Mouse (Mus musculus) midbrain, embryonic 12.5 days (tissue): ENCODE results near the gene Cep350. TPM values are rescaled to one million over a fixed set of nuclear protein-coding genes. Genes with fewer than 3 reads are reported as not detected.

Experiments used
- ATAC-seq: fragments of 200-750 bp; cut with Nextera tagmentation; 2 replicates; pipeline ENCODE4 v1.8.0; 2017; ENCODE audit warnings: low read depth, moderate TSS enrichment, moderate library complexity; ENCODE audit not compliant: low FRiP score
- H3K27ac ChIP-seq: fragments of 300-500 bp; sonication (generic); replicated peaks from 2 replicates; pipeline ENCODE4 v1.5.1; 2016; ENCODE audit warnings: mild to moderate bottlenecking
- H3K27me3 ChIP-seq: fragments of 300-500 bp; sonication (generic); 2 replicates; pipeline ENCODE4 v1.6.1; 2016; ENCODE audit warnings: mild to moderate bottlenecking
- H3K36me3 ChIP-seq: fragments of 300-500 bp; sonication (generic); 2 replicates; pipeline ENCODE4 v1.6.1; 2016
- H3K4me1 ChIP-seq: fragments of 300-500 bp; sonication (generic); 2 replicates; pipeline ENCODE4 v1.6.1; 2016
- H3K4me2 ChIP-seq: fragments of 300-500 bp; sonication (generic); replicated peaks from 2 replicates; pipeline ENCODE4 v1.6.1; 2016; ENCODE audit warnings: mild to moderate bottlenecking, moderate library complexity
- H3K4me3 ChIP-seq: fragments of 300-500 bp; sonication (generic); 2 replicates; pipeline ENCODE4 v1.5.1; 2016; ENCODE audit warnings: mild to moderate bottlenecking
- H3K9ac ChIP-seq: fragments of 300-500 bp; sonication (generic); replicated peaks from 2 replicates; pipeline ENCODE4 v1.6.1; 2016; ENCODE audit warnings: mild to moderate bottlenecking, moderate library complexity
- H3K9me3 ChIP-seq: fragments of 300-500 bp; sonication (generic); 2 replicates; pipeline ENCODE4 v1.6.1; 2016; ENCODE audit warnings: mild to moderate bottlenecking
- WGBS: fragments of 180-500 bp; shearing (Covaris S2); methylation state at CpG from one replicate; pipeline ENCODE4 v1.1.7; 2016; 5-methylcytosine and 5-hydroxymethylcytosine counted together
- polyA plus RNA-seq: library from polyadenylated mRNA; unstranded; fragments of >200 nt; fragmentation: Nextera tagmentation; extraction: Ambion mirVana; gene quantifications from 2 replicates; pipeline ENCODE4 v1.2.1, GENCODE M21; 2016

Cep350 gene
- polyA plus RNA-seq, 1 experiment from 2014 or later: 12.7 TPM

DNA sequence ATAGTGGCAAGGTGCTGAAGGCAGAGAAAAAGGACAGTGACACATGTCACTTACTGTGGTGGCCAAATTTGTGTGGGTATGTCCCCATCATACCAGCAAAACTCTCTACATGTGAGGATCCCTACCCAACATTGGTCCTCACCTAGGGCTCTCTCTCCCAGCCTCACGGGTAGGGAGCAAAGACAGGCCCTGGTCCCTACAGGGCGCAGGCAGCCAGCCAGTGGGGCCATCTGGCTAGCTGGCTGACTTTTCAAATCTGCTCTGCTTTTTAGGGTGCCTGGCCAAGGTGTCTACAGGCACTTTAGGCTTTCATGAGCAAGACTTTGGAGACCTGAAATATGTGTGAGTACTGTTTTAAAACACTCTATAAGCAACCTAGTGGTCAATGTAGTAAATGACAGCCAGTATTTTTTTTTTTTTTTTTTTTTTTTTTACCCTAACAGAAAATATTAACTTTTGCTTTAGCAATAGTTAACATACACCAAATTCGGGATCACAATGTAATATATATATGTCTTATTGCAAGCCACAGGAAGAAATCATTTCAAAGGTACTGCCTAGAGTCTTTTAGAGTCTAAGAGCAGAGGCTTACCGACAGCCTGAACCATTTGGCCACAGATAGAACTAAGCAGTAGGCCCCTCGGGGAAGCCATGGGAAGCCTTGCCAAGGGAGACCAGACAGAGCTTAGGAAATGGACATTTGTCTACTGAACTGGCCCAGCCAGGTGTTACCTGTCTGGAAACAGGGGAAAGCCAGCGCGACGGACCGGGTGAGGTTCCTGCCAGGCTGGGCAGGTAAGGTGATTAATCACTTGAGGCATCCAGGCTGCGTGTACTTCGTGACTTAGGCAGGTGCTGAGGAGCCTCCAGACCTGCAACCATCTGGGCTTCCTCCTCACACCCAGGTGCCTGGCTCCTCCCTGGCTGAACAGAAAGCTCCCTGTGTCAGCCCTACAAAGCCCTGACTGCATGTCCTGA lies 171.8 kb downstream of the Cep350 start:
- H3K36me3 ChIP-seq: no peaks in the 10 kb centered on the region
- ATAC-seq: no peak
- WGBS: 93% methylated on average over 11 of the region's 11 CpGs

DNA sequence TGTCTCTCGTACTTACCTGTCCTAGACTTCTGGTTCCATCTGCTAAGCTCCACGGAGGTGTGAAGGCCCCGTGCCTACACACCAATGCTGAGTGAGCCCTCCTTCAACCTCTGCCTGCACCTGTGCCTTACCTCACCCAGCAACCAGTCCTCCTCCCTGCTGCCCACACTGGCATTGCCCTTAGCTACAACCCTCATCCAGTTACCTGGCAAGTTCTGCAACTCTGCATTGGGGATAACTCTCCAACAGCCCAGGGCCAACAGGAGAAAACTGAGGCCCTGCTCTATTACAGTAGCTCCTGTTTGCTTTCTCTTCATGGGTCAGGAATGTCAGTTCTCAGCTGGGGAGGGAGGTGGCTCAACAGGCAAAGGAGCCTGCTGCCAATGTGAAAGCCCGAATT lies 175.1 kb downstream of the Cep350 start:
- Histone ChIP-seq H3K27ac (no peak overlapping the region), H3K9ac (no peak overlapping the region), H3K4me3 (no peak overlapping the region), H3K27me3 (no peaks in the 10 kb centered on the region), H3K9me3 (no peaks in the 10 kb centered on the region), H3K36me3 (0 out of 2 replicates have a peak, but pooled peaks cover 17% of the 10 kb centered on the region), H3K4me2 (no peak overlapping the region), H3K4me1 (no peaks in the 10 kb centered on the region)
- ATAC-seq: no peak
- 93% methylated on average over 4 of the region's 4 CpGs for WGBS

More for the DNA sequence above, 171.8 kb downstream of the Cep350 start:
- H3K4me1 ChIP-seq: no peaks in the 10 kb centered on the region
- no peak overlapping the region for H3K9ac ChIP-seq
- H3K4me2 ChIP-seq: no peak overlapping the region
- no peak overlapping the region for H3K4me3 ChIP-seq
- no peak overlapping the region for H3K27ac ChIP-seq
- no peaks in the 10 kb centered on the region for H3K27me3 ChIP-seq
- H3K9me3 ChIP-seq: no peaks in the 10 kb centered on the region

GRCm38 (mm10) chr1:155797425-155797824 lies 175.6 kb downstream of the Cep350 start:
- Histone ChIP-seq H3K27me3 (no peaks in the 10 kb centered on the region), H3K4me3 (no peak overlapping the region), H3K27ac (no peak overlapping the region), H3K4me1 (no peaks in the 10 kb centered on the region), H3K36me3 (0 out of 2 replicates have a peak, but pooled peaks cover 22% of the 10 kb centered on the region), H3K4me2 (no peak overlapping the region), H3K9me3 (no peaks in the 10 kb centered on the region), H3K9ac (no peak overlapping the region)
- ATAC-seq: no peak
- 92% methylated on average over 4 of the region's 4 CpGs for WGBS

DNA sequence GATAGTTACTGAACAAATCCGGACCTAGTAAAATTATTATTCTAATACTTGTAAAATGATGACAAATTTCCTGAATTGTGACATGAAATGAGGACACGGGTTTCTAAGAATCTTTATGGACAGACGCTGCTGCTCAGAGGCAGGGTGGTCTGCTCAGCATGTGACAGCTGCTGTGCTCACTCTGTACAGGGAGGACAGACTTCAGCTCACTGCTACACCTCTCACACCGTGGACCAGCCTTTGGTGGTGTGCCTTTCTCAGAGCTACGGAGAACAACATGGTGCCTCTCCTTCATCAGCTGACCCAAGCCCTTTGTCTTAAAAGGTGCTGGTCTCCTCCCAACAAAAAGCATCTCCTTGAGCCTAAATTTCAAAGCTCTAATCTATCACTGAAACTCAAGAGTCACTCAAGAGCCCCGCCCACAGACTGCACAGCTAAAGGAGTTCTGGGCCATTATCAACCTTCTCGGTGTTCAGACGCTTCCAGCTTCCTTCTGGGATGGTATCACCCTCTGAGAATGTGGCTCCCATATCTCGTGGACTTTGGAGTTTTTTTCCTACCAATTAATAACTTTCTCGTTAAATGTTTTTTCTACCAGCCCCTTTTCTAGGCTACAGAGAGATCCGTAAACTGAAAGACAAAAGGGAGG lies 176.2 kb downstream of the Cep350 start:
- Histone ChIP-seq H3K27ac (no peak overlapping the region), H3K36me3 (0 out of 2 replicates have a peak, but pooled peaks cover 22% of the 10 kb centered on the region), H3K9ac (no peak overlapping the region), H3K4me3 (no peak overlapping the region), H3K4me2 (no peak overlapping the region), H3K4me1 (no peaks in the 10 kb centered on the region), H3K27me3 (no peaks in the 10 kb centered on the region), H3K9me3 (no peaks in the 10 kb centered on the region)
- ATAC-seq: no peak
- 86% methylated on average over 11 of the region's 11 CpGs for WGBS

- Histone ChIP-seq H3K9ac (no peak overlapping the region), H3K4me2 (no peak overlapping the region), H3K27ac (no peak overlapping the region), H3K36me3 (0 out of 2 replicates have a peak, but pooled peaks cover 22% of the 10 kb centered on the region), H3K9me3 (no peaks in the 10 kb centered on the region), H3K4me1 (peaks cover 2% of the 10 kb centered on the region), H3K4me3 (no peak overlapping the region), H3K27me3 (no peaks in the 10 kb centered on the region)
- no peak for ATAC-seq
- 92% methylated on average over 5 of the region's 5 CpGs for WGBS
Observed at GRCm38 (mm10) chr1:155795791-155796233, 177.2 kb downstream of the Cep350 start.

Other genes with a start within 250 kb of the Cep350 start
- gene Lhx4, start 221.6 kb downstream of the Cep350 start, polyA plus RNA-seq: 1.6 and 3.5 TPM in 2 replicates
- 18.5 and 19.8 TPM in 2 replicates for gene Qsox1, start 160.4 kb downstream of the Cep350 start, polyA plus RNA-seq
- 95.0 and 95.6 TPM in 2 replicates for gene Tor1aip2, start 62.1 kb upstream of the Cep350 start, polyA plus RNA-seq
- gene Tor1aip1, start 63.2 kb upstream of the Cep350 start, polyA plus RNA-seq: 37.6 and 41.3 TPM in 2 replicates
- gene Fam163a, start 231.8 kb upstream of the Cep350 start, polyA plus RNA-seq: 14.5 and 14.9 TPM in 2 replicates